Mouse (Mus musculus) spleen, adult 2 months (tissue): ENCODE data around the gene Gm20388. TPM values are rescaled to one million over a fixed set of nuclear protein-coding genes. Genes with fewer than 3 reads are reported as not detected.

Experiments
- DNase-seq, 2 experiments: peaks; one replicate each; pipeline versions ENCODE4 v3.0.0 to v3.0.0-alpha.2; 2012 to 2021; ENCODE audit warnings: low spot score in 2 of 2, low read depth in 1 of 2
- H3K27ac ChIP-seq: fragments of 200-500 bp; 2 replicates; pipeline ENCODE4 v1.5.1; 2012; ENCODE audit warnings: low read length, inconsistent platforms; ENCODE audit not compliant: insufficient read depth
- H3K27me3 ChIP-seq: fragments of 200-500 bp; 2 replicates; pipeline ENCODE4 v1.6.1; 2012; ENCODE audit warnings: mild to moderate bottlenecking, moderate library complexity, low read length, inconsistent platforms; ENCODE audit not compliant: control insufficient read depth, insufficient read depth
- H3K36me3 ChIP-seq: fragments of 200-500 bp; 2 replicates; pipeline ENCODE4 v1.6.1; 2012; ENCODE audit warnings: mild to moderate bottlenecking, low read length, inconsistent platforms; ENCODE audit not compliant: control insufficient read depth, insufficient read depth
- H3K4me1 ChIP-seq: fragments of 200-500 bp; 2 replicates; pipeline ENCODE4 v1.6.1; 2011; ENCODE audit warnings: inconsistent platforms; ENCODE audit not compliant: control insufficient read depth, insufficient read depth, insufficient read length
- H3K4me3 ChIP-seq: fragments of 200-500 bp; 2 replicates; pipeline ENCODE4 v1.5.1; 2011; ENCODE audit warnings: mild to moderate bottlenecking, inconsistent platforms; ENCODE audit not compliant: insufficient read depth, insufficient read length; ENCODE audit errors: extremely low read depth
- CTCF ChIP-seq: fragments of 200-500 bp; IDR thresholded peaks from 2 replicates; pipeline ENCODE4 v1.5.1; 2011; ENCODE audit warnings: mild to moderate bottlenecking, inconsistent platforms; ENCODE audit not compliant: insufficient read depth, insufficient read length, insufficient replicate concordance; ENCODE audit errors: extremely low read depth
- POLR2A ChIP-seq: fragments of 200-500 bp; IDR thresholded peaks from 2 replicates; pipeline ENCODE4 v1.6.1; 2011; ENCODE audit warnings: low read depth, low read length, inconsistent platforms
- WGBS: fragments of 180-500 bp; shearing (Covaris S2); methylation state at CpG from one replicate; pipeline ENCODE4 v1.1.7; 2018; 5-methylcytosine and 5-hydroxymethylcytosine counted together
- polyA plus RNA-seq: library from polyadenylated mRNA; depleted of rRNA; stranded (reverse); fragments of >200 nt; gene quantifications from 2 replicates; pipeline ENCODE4 v1.2.3, GENCODE M21; 2012

Gm20388 gene
- polyA plus RNA-seq, 1 experiment = 26.1 TPM

GRCm38 (mm10) chr8:122923431-122924090 is 3012.9 kb downstream of the Gm20388 start:
- no peak overlapping the region for H3K27ac ChIP-seq
- no peak overlapping the region for H3K4me3 ChIP-seq
- H3K4me1 ChIP-seq = peaks cover 20% of the 10 kb centered on the region
- H3K36me3 ChIP-seq = no peaks in the 10 kb centered on the region
- no peaks in the 10 kb centered on the region for H3K27me3 ChIP-seq
- TF ChIP-seq POLR2A (no peak), CTCF (no peak)
- 48% methylated on average over 7 of the region's 7 CpGs for WGBS
- no peak for DNase-seq

DNA sequence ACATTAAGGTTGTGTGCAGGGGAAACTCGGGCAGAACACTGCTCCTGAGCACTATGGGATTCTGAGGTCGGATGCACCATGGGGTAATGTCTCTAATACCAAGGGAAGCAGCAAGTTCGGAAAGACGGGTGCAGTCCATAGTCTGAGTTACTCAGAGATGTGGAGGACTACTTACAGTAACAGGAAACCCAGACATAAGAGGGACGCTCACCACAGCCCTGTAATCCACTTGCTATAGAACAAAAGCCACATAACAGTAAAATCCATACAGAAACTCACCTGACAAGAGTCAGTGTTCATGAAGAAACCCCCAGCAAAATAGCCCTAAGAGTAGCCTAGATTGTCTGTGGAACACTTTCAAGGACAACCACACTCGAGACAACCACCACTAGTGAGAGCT is 3013.4 kb downstream of the Gm20388 start:
- Histone ChIP-seq H3K36me3 (no peaks in the 10 kb centered on the region), H3K27ac (no peak overlapping the region), H3K27me3 (no peaks in the 10 kb centered on the region), H3K4me3 (no peak overlapping the region), H3K4me1 (peaks cover 22% of the 10 kb centered on the region)
- 34% methylated on average over 6 of the region's 6 CpGs for WGBS
- TF ChIP-seq CTCF (no peak), POLR2A (no peak)
- no peak for DNase-seq

DNA sequence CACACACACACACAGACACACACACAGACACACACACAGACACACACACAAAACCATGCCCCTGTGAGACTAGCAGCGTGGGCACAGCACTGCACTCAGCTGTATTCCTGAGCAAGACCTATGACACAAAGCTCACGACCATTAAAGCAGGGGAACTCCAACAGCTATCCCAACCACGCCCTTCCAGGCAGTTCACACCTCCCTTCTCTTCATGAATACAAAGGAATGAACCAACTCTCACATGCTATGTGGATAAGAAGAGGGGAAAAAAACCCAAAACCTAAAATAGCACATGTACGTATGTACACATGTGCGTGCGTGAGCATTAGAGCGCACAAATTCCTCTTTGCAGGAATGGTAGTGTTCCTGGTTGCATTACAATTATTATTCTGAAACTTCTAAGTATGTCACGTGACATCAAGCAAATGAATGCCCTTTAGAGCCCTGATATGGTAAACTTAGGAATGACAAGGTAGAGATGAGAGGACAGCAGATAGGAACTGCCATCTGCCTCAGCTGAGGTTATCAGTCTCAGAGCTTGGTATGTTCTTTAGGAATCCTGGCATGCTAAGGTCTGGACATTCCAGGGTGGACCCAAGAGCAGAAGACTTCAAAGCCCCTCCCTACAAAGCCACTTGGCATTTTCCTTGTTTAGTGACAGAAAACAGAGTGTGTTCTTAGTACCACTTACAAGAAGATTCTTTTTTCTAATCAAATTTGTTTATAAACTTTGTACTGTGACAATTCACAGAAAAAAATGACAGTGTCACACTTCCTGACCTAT is 3015.5 kb downstream of the Gm20388 start:
- Histone ChIP-seq H3K4me1 (peaks cover 28% of the 10 kb centered on the region), H3K27ac (no peak overlapping the region), H3K36me3 (no peaks in the 10 kb centered on the region), H3K4me3 (no peak overlapping the region), H3K27me3 (no peaks in the 10 kb centered on the region)
- TF ChIP-seq POLR2A = no peak
- no peak for TF ChIP-seq CTCF
- no peak for DNase-seq
- WGBS = 90% methylated on average over 8 of the region's 8 CpGs

DNA sequence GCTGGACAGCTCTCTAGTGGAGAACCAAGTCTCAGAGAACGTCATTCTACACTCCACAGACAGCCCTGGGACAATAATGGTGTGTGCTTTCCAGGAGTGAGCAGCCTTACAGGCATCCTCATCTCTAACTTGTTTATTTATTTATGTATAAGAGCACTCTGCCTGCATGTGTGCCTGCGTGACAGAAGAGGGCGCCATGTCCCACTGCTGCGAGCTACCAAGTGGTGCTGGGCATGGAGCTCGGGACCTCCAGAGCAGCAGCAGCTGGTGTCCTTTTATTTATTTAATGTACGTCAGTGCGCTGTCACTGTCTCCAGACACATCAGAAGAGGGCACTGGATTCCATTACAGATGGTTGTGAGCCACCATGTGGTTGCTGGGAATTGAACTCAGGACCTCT is 3016.1 kb downstream of the Gm20388 start:
- no peak overlapping the region for H3K4me3 ChIP-seq
- WGBS = 95% methylated on average over 7 of the region's 7 CpGs
- DNase-seq = no peak
- H3K4me1 ChIP-seq = peaks cover 32% of the 10 kb centered on the region
- H3K27ac ChIP-seq = no peak overlapping the region
- no peaks in the 10 kb centered on the region for H3K36me3 ChIP-seq
- no peaks in the 10 kb centered on the region for H3K27me3 ChIP-seq
- TF ChIP-seq CTCF (peak; percentile 39; the same call in 1 of the 2 replicates), POLR2A (no peak)

GRCm38 (mm10) chr8:122927841-122928240 is 3017.2 kb downstream of the Gm20388 start:
- no peak for TF ChIP-seq POLR2A
- TF ChIP-seq CTCF = no peak
- Histone ChIP-seq H3K4me1 (peaks cover 37% of the 10 kb centered on the region), H3K4me3 (no peak overlapping the region), H3K27ac (no peak overlapping the region), H3K36me3 (no peaks in the 10 kb centered on the region), H3K27me3 (no peaks in the 10 kb centered on the region)
- DNase-seq = no peak
- 73% methylated on average over 3 of the region's 3 CpGs for WGBS

GRCm38 (mm10) chr8:122928631-122929224 is 3018.1 kb downstream of the Gm20388 start:
- DNase-seq = no peak
- 36% methylated on average over 7 of the region's 7 CpGs for WGBS
- H3K36me3 ChIP-seq = no peaks in the 10 kb centered on the region
- peak overlapping the region; percentile 52 for H3K27ac ChIP-seq
- peaks cover 39% of the 10 kb centered on the region for H3K4me1 ChIP-seq
- H3K27me3 ChIP-seq = no peaks in the 10 kb centered on the region
- H3K4me3 ChIP-seq = no peak overlapping the region
- TF ChIP-seq CTCF = no peak
- no peak for TF ChIP-seq POLR2A

DNA sequence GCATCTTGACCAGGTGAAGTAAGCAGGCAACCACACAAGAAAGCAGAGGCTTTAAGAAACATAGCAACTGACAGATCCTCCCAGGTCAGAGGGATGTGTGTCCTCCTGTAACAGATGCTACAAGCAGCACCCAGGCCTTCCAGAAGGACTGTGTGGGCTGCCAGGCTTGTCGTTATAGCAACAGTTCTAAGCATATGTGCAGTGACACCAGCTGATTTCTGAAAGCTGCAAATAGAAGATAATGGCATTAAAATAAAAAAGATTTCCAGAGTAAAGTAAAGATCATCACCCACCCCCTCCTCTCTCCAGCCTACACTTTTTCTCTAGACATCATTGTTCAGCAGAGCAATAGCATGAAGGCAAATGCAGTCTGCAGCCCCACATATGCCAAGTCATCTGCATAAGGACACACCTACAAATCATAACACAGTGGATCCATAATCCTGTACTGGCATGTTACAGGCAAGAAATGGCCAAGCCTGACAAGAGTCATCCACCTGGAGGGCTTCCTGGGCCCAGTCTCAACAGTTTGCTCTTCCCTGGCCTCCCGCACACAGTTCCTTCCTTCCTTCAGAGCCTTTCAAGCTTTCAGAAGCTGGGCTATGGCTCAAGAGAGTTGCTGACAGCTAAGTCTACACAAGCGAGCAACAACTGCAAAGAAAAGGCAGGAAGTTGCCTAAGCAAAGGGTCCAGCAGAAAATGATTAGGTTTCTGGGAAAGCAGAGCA is 3021.4 kb downstream of the Gm20388 start:
- Histone ChIP-seq H3K4me3 (no peak overlapping the region), H3K27ac (peak overlapping the region; percentile 31), H3K36me3 (no peaks in the 10 kb centered on the region), H3K27me3 (no peaks in the 10 kb centered on the region), H3K4me1 (peaks cover 40% of the 10 kb centered on the region)
- DNase-seq = no peak
- TF ChIP-seq CTCF = no peak
- no peak for TF ChIP-seq POLR2A
- 48% methylated on average over 3 of the region's 3 CpGs for WGBS
